Mouse (Mus musculus): ENCODE measurements around the gene Crybb3. TPM values are rescaled to one million over a fixed set of nuclear protein-coding genes. Genes with fewer than 3 reads are reported as not detected.

Gene Crybb3
- polyA plus RNA-seq, 1 experiment from 2014 or later = 0.39 TPM

DNA sequence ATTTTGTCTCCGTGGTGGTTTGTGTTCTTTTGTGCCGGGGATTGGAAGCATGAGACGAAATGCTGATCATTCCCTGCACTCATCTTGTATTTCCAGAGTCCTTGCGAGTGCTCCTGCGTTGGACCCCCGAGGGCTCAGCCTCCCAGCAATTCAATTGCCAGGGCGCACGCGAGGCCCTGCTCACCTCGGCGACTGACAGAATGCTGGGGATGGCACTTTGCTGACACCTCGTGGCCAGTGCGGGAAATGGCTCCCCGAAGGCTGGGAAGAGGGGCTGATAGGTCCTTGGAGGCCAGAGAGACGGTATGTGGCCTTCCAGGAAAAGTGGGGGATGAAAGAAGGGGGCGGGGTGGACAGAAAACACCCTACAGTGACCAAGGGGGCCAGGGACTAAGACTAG is 27.1 kb downstream of the Crybb3 start:
- no peak overlapping the region for H3K9ac ChIP-seq (ENCODE audit: low read length)
- 5% methylated on average over 16 of the region's 16 CpGs for WGBS
- peak; percentile 35; the same call in 1 of the 2 replicates for ATAC-seq (ENCODE audit: insufficient number of reproducible peaks, low FRiP score, low TSS enrichment, low read depth)

DNA sequence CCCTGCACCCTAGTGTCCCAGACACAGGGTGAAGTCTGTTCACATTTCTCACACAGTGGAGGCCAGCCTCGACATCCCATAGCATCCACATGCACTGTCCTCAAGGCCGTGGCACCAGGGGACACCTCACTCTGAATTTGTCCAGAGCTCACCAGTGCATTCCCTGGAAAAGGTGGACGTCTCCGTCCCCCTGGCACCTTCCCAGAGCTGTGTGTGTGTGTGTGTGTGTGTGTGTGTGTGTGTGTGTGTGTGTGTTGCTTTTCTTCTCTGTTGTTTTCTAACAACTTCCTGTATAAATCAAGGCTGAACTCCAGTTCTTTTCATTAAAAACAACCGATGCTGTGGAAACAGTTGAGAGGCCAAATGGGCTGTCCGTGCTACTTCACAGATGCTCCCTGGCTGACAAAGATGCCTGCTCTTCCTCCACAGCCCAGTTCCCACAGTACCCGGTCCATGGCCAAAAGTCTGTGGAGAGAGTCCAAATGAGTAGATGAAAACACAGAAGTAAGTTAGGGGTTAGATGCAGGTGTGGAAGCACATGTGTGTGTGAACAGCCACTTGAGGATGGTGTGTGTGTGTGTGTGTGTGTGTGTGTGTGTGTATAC is 30.7 kb downstream of the Crybb3 start:
- Histone ChIP-seq H3K9ac (ENCODE audit: low read length) (no peak overlapping the region), H3K36me3 (ENCODE audit: control insufficient read depth, insufficient read depth, low read length) (no peaks in the 10 kb centered on the region), H3K9me3 (ENCODE audit: control insufficient read depth, low read length) (no peaks in the 10 kb centered on the region), H3K4me3 (ENCODE audit: low read depth, low read length) (no peak overlapping the region), H3K27me3 (ENCODE audit: control insufficient read depth, insufficient read depth, low read length) (no peaks in the 10 kb centered on the region), H3K27ac (replicated peaks; ENCODE audit: low read depth, low read length) (no peak overlapping the region), H3K4me2 (ENCODE audit: low read depth, severe bottlenecking) (no peak overlapping the region), H3K4me1 (ENCODE audit: control insufficient read depth, insufficient read depth, low read length) (no peaks in the 10 kb centered on the region)
- WGBS = 68% methylated on average over 7 of the region's 7 CpGs
- ATAC-seq (ENCODE audit: insufficient number of reproducible peaks, low FRiP score, low TSS enrichment, low read depth) = no peak
- DNase-seq (ENCODE audit: low spot score) = no peak

More for the DNA sequence above, 27.1 kb downstream of the Crybb3 start:
- Histone ChIP-seq H3K27me3 (ENCODE audit: control insufficient read depth, insufficient read depth, low read length) (no peaks in the 10 kb centered on the region), H3K4me2 (ENCODE audit: low read depth, severe bottlenecking) (no peak overlapping the region), H3K36me3 (ENCODE audit: control insufficient read depth, insufficient read depth, low read length) (no peaks in the 10 kb centered on the region), H3K4me3 (ENCODE audit: low read depth, low read length) (no peak overlapping the region), H3K9me3 (ENCODE audit: control insufficient read depth, low read length) (no peaks in the 10 kb centered on the region), H3K27ac (replicated peaks; ENCODE audit: low read depth, low read length) (no peak overlapping the region), H3K4me1 (ENCODE audit: control insufficient read depth, insufficient read depth, low read length) (no peaks in the 10 kb centered on the region)
- peak; percentile 91 for DNase-seq (ENCODE audit: low spot score)

DNA sequence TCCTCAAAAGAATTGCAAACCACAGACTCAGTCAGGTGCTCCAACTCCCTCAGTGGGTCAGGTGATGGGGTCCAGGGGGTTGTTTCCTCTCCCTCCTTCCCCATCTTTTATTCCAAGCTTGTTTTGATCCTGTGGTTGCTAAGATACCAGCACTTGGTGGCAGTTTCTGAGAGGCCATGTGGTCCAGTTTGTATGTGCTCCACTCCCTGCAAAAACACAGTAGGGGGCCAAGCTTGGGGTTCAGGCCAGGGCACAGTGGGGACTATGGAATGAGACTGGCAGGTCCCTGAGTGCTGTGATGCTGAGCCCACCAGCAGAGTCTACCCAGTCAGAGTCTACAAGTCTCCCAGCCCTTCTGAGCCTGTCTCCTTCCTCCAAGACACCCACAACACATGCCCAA is 31.5 kb downstream of the Crybb3 start:
- ATAC-seq (ENCODE audit: insufficient number of reproducible peaks, low FRiP score, low TSS enrichment, low read depth) (no peak), DNase-seq (ENCODE audit: low spot score) (no peak)
- Histone ChIP-seq H3K4me3 (ENCODE audit: low read depth, low read length) (no peak overlapping the region), H3K9me3 (ENCODE audit: control insufficient read depth, low read length) (no peaks in the 10 kb centered on the region), H3K36me3 (ENCODE audit: control insufficient read depth, insufficient read depth, low read length) (no peaks in the 10 kb centered on the region), H3K4me1 (ENCODE audit: control insufficient read depth, insufficient read depth, low read length) (no peaks in the 10 kb centered on the region), H3K4me2 (ENCODE audit: low read depth, severe bottlenecking) (no peak overlapping the region), H3K27me3 (ENCODE audit: control insufficient read depth, insufficient read depth, low read length) (no peaks in the 10 kb centered on the region), H3K9ac (ENCODE audit: low read length) (no peak overlapping the region; the same call in 1 of the 2 replicates), H3K27ac (replicated peaks; ENCODE audit: low read depth, low read length) (no peak overlapping the region)

DNA sequence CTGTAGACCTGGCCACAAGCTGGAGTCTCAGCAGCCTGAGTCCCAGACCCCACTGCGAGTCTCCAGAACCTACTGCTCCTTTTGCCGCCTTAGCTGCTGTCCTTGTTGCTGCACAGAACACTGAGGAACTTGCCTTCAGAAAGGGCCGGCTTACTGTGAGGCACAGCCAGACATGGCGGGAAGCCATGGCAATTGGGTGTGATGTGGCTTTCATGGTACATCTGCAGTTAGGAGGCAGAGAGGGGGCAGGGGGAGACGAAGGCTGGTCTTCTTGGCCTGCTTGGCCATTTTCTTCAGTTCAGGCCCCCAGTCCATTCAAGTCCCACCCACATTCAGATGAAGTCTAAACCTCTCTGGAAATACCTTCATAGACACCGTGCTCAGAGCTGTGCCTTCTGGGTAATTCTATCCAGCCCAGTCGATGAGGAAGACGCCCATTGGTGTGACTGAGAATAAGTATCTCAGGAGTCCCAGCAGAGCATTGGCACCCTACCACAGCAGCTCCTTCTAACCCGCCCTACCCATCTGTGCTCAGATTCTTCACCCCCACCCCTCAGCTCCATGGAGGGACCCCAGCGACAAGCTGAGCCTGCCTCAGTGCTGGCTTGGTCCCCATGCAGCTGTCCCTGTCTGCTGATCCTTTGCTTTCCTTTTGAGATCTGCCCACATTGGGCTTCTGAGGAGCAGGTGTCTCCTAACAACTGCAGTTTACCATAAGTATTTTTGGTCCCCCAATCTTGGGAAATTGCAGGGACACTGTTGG is 35.7 kb downstream of the Crybb3 start:
- no peak overlapping the region for H3K27ac ChIP-seq (replicated peaks; ENCODE audit: low read depth, low read length)
- DNase-seq (ENCODE audit: low spot score) (no peak), ATAC-seq (ENCODE audit: insufficient number of reproducible peaks, low FRiP score, low TSS enrichment, low read depth) (no peak)
- 86% methylated on average over 10 of the region's 10 CpGs for WGBS
- H3K36me3 ChIP-seq (ENCODE audit: control insufficient read depth, insufficient read depth, low read length) = no peaks in the 10 kb centered on the region
- H3K4me1 ChIP-seq (ENCODE audit: control insufficient read depth, insufficient read depth, low read length) = no peaks in the 10 kb centered on the region; the same call in 1 of the 2 replicates
- H3K9ac ChIP-seq (ENCODE audit: low read length) = no peak overlapping the region
- H3K27me3 ChIP-seq (ENCODE audit: control insufficient read depth, insufficient read depth, low read length) = no peaks in the 10 kb centered on the region
- no peaks in the 10 kb centered on the region for H3K9me3 ChIP-seq (ENCODE audit: control insufficient read depth, low read length)
- no peak overlapping the region for H3K4me3 ChIP-seq (ENCODE audit: low read depth, low read length)
- H3K4me2 ChIP-seq (ENCODE audit: low read depth, severe bottlenecking) = no peak overlapping the region

DNA sequence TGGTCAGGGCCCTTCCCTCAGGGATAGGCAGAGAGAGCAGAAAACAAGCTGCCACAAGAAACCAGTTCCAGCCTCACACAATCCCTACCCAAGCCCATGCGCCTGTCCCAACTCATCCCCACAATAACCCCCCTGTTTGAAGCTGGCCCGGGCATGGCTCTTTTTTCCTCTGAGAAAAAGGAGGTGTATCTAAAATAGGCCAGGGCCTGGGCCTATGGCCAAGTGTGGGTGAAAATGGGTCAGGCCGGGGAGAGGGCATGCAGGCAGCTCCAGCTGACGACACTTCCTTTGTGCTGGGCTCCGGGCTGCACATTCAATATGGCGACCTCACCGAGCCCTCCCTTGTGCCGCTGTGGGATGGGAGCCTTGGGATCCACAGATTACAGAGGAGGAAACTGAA is 37.9 kb downstream of the Crybb3 start:
- no peak for DNase-seq (ENCODE audit: low spot score)
- WGBS = 95% methylated on average over 8 of the region's 8 CpGs
- Histone ChIP-seq H3K9me3 (ENCODE audit: control insufficient read depth, low read length) (no peaks in the 10 kb centered on the region), H3K4me2 (ENCODE audit: low read depth, severe bottlenecking) (no peak overlapping the region), H3K27ac (replicated peaks; ENCODE audit: low read depth, low read length) (no peak overlapping the region), H3K4me3 (ENCODE audit: low read depth, low read length) (no peak overlapping the region), H3K4me1 (ENCODE audit: control insufficient read depth, insufficient read depth, low read length) (no peaks in the 10 kb centered on the region; the same call in 1 of the 2 replicates), H3K27me3 (ENCODE audit: control insufficient read depth, insufficient read depth, low read length) (no peaks in the 10 kb centered on the region), H3K9ac (ENCODE audit: low read length) (no peak overlapping the region), H3K36me3 (ENCODE audit: control insufficient read depth, insufficient read depth, low read length) (no peaks in the 10 kb centered on the region)
- no peak for ATAC-seq (ENCODE audit: insufficient number of reproducible peaks, low FRiP score, low TSS enrichment, low read depth)

DNA sequence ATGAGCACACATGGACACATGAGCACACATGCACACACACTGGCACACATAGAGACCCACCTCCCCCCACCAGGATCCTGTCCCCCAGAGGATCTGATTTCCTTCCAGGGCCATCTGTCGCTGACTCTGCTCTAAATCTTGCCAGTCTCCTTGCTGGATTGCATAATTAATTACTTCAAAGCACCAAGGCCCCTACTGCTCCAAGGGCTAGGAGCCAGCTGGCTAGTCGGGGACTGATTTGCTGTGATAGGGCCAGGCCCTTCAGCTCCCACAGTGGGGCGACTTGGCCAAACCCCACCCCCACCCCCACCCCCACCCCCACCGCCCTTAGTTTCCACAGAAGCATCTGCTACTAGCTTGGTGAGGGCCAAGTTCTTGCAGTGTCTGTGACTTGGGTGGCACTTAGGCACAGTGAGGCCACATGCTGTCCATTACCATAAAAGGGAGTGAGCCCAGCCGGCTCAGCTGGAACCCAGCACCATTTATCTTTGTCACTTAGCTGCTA is 39.8 kb downstream of the Crybb3 start:
- ATAC-seq (ENCODE audit: insufficient number of reproducible peaks, low FRiP score, low TSS enrichment, low read depth) (peak; percentile 44; the same call in 1 of the 2 replicates), DNase-seq (ENCODE audit: low spot score) (peak; percentile 33)
- Histone ChIP-seq H3K4me1 (ENCODE audit: control insufficient read depth, insufficient read depth, low read length) (no peaks in the 10 kb centered on the region; the same call in 1 of the 2 replicates), H3K27ac (replicated peaks; ENCODE audit: low read depth, low read length) (no peak overlapping the region), H3K36me3 (ENCODE audit: control insufficient read depth, insufficient read depth, low read length) (no peaks in the 10 kb centered on the region), H3K4me2 (ENCODE audit: low read depth, severe bottlenecking) (no peak overlapping the region), H3K4me3 (ENCODE audit: low read depth, low read length) (no peak overlapping the region), H3K9me3 (ENCODE audit: control insufficient read depth, low read length) (no peaks in the 10 kb centered on the region), H3K9ac (ENCODE audit: low read length) (no peak overlapping the region), H3K27me3 (ENCODE audit: control insufficient read depth, insufficient read depth, low read length) (no peaks in the 10 kb centered on the region)
- under 1% methylated on average over 5 of the region's 5 CpGs for WGBS

DNA sequence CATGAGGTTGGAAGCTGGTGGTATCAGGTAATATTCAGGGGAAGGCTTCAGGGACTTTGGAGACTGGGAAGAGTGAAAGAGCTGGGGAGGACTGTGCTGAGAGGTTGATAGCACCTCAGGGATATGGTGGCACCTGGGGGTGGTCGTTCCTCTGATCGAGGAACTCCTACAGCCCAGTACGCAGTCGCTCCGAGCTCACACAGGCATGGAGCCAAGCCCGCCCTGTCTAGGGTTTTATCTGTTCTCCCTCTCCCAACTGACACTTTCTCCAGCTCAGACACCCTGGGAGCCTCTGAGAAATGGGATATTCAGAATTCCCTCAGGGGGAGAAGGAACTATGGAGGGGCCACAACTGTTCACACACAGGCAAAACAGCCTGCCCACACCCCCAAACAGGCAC is 40.6 kb downstream of the Crybb3 start:
- no peak overlapping the region for H3K4me2 ChIP-seq (ENCODE audit: low read depth, severe bottlenecking)
- no peaks in the 10 kb centered on the region for H3K36me3 ChIP-seq (ENCODE audit: control insufficient read depth, insufficient read depth, low read length)
- H3K4me3 ChIP-seq (ENCODE audit: low read depth, low read length) = no peak overlapping the region
- no peaks in the 10 kb centered on the region for H3K27me3 ChIP-seq (ENCODE audit: control insufficient read depth, insufficient read depth, low read length)
- no peaks in the 10 kb centered on the region; the same call in 1 of the 2 replicates for H3K4me1 ChIP-seq (ENCODE audit: control insufficient read depth, insufficient read depth, low read length)
- no peak overlapping the region for H3K9ac ChIP-seq (ENCODE audit: low read length)
- ATAC-seq (ENCODE audit: insufficient number of reproducible peaks, low FRiP score, low TSS enrichment, low read depth) = no peak
- WGBS = 70% methylated on average over 6 of the region's 6 CpGs
- no peaks in the 10 kb centered on the region for H3K9me3 ChIP-seq (ENCODE audit: control insufficient read depth, low read length)
- DNase-seq (ENCODE audit: low spot score) = no peak
- H3K27ac ChIP-seq (replicated peaks; ENCODE audit: low read depth, low read length) = no peak overlapping the region

DNA sequence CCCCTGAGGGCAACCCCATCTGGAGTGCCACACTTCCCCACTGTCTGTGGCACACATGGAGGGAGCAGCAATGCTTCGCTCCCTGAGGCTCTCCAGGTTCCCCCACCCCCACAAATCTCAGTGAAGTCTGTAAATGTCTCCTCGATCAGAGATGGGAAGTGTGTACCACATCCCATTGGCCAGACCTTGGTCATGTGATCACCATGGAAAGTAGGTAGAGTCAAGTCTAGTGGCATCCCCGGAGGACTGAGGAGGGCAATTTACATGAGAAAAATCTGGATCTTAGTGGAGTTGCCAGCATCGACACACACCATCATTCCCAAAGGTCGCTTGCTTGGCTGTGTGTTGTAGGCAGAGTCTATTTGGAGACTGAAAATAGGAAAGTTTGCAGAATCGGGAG is 42.8 kb downstream of the Crybb3 start:
- H3K4me2 ChIP-seq (ENCODE audit: low read depth, severe bottlenecking) = no peak overlapping the region
- no peak overlapping the region for H3K27ac ChIP-seq (replicated peaks; ENCODE audit: low read depth, low read length)
- H3K9ac ChIP-seq (ENCODE audit: low read length) = no peak overlapping the region
- 91% methylated on average over 6 of the region's 6 CpGs for WGBS
- H3K4me3 ChIP-seq (ENCODE audit: low read depth, low read length) = no peak overlapping the region
- no peaks in the 10 kb centered on the region for H3K27me3 ChIP-seq (ENCODE audit: control insufficient read depth, insufficient read depth, low read length)
- ATAC-seq (ENCODE audit: insufficient number of reproducible peaks, low FRiP score, low TSS enrichment, low read depth) (no peak), DNase-seq (ENCODE audit: low spot score) (no peak)
- H3K36me3 ChIP-seq (ENCODE audit: control insufficient read depth, insufficient read depth, low read length) = no peaks in the 10 kb centered on the region
- no peaks in the 10 kb centered on the region for H3K9me3 ChIP-seq (ENCODE audit: control insufficient read depth, low read length)
- H3K4me1 ChIP-seq (ENCODE audit: control insufficient read depth, insufficient read depth, low read length) = no peaks in the 10 kb centered on the region; the same call in 1 of the 2 replicates

Data from limb, embryonic 11.5 days (tissue).